Mouse (Mus musculus): Measurements from ENCODE around the gene Ago4.
"Not testable (repeated sequence)": the region's sequence is repeated elsewhere in the genome, so short reads cannot be mapped to it uniquely, and the experiment has no call there.

Gene Ago4

DNA sequence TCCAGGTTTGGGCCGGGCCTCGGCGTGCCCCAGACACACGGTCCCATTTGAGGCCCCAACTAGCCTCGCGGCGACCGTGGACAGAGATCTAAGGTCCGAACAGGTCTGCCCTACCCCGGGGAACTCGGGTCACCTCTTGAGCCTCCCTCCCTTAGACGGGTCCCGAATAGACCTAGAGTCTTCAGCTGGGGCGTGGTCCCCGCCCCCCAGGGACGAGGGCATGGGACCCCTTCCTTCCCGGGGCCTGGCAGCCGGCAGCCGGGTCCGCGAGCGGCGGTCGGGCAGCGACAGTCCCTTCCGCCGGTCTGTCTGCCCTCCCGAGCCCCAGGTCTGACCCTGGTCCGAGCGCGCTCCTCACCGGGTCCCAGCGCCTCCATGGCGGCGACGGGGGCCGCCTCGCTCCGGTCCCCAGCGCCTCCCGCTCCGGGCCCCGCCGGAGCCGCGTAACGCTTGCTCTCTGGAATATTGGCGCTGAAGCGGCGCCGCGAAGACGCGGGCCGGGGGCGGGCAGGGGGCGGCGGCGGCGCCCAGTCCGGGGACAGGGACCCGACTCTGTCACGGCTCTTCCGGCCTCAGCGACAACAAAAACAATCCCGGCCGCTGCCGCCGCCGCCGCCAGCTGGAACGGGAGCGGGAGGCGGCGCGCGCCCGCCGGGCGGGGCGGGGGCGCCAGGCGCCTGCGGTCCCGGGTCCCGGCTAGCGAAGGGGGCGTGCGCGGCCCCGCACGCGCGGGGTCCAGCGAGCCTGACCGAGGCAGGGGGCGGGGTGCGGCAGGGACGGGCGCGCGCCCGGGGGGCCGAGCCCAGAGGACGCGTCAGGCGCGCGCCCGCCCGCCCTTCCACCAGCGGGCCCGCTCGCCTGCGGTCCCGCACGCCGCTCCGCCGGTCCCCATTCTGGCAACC is at the start of gene Ago4:
Gene Ago4, minus strand, starts transcription at position 646 of the 902 bp plus-strand sequence.
- DNase-seq (ENCODE audit: low read depth): no peak

DNA sequence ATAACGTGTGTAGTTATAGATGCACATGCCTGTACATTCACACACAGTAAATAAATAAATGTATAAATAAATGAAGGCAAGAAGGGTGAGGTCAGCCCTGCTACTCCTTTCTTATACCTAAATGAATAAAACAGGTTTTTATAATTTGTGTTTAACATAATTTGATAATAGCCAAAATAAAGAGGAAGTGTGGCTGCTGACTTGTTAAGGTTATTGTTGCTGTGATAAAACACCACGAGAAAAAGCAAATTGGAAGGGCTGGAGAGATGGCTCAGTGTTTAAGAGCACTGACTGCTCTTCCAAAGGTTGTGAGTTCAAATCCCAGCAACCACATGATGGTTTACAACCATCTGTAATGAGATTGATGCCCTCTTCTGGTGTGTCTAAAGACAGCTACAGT is 45.8 kb upstream of the Ago4 start:
- DNase-seq (ENCODE audit: low read depth): no peak

DNA sequence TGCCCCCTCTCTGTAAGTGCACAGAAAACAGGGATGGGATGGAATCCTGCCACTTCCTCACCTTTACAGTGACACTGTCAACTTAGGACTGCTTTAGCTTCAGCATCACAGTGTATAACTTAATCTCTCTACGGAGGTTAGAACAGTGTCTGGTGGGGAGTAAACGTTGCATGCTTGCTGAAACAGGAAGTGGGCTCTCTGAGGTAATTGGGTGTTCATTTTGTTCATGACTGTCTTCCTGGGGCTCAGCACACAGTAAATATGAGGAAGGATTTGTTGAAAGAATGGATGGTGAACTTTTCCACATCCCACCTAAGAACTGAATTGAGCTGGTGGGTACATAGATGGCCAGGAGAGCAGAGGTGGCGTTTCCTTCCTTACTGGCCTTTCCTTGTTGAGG is 44.6 kb upstream of the Ago4 start:
- DNase-seq (ENCODE audit: low read depth): no peak

DNA sequence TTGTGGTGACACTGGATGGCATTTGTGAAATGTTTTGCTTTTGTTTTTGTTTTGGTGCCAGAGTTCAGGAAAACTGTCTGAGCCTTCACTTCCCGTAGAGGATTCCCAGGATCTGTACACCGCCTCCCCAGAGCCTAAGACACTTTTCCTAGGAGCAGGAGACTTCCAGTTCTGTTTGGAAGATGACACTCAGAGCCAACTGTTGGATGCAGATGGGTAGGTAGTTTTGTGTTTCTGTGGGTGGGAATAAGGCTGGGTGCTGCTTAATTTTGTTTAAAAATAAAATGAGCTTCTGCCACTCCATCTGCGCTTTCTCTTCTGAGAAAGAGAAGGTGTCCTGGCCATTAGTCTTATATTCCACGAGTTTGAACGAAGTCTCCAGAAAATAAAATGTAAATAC is 43.0 kb upstream of the Ago4 start:
- DNase-seq (ENCODE audit: low read depth): no peak

DNA sequence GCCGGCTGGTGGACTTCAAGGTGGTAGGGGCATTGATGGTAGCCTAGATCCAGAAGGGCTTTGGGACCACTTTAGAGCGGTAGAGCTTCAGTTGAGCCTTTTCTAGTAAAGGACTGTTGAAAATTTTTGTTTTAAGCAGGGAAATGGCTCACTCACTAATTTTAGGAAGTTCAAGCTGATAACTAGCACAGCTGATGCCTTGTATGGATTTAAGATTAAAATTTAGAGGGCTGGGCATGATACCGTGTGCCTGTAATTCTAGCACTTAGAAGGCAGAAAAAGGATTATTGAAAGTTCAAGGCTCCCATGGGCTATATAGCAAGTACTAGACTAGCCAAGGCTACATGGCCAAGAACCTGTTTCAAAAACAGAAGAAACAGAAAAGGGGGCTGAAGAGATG is 36.5 kb upstream of the Ago4 start:
- no peak for DNase-seq (ENCODE audit: low read depth)

DNA sequence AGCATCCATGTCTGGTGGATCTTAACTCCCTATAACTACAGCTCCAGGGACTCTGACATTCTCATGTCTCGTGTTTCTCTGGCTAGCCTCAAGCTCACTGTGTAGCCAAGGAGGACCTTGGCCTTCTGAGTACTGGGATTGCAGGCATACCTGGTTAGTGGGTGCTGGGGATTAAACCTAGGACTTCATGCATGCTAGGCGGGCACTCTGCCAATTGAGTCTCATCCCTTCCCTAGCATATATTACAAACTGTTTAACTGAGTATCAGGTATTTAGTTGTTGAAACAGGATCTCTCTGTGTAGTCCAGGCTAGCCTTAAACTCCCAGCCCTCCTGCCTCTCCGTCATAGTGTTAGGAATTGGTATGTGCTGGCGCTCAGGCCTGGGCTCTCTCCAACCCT is 34.0 kb upstream of the Ago4 start:
- no peak for DNase-seq (ENCODE audit: low read depth)

DNA sequence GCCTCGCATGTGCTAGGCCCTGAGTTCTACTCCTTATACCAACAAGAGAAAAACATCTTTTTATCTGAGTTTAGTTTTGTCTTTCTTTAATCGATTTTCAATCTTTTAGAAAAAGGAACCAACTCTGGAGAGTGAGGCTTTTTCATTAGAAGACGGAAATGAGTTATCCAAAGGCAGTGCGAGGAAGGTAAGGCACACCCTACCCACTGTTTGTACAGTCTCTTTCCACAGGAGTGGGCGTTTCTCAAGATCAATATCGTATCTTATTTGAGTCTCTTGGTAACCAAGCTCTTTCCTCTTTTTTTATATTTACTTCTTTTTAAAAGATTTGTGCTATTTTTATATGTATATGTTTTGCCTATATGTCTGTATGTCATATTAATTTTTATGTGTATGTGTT is 30.5 kb upstream of the Ago4 start:
- no peak for DNase-seq (ENCODE audit: low read depth)

DNA sequence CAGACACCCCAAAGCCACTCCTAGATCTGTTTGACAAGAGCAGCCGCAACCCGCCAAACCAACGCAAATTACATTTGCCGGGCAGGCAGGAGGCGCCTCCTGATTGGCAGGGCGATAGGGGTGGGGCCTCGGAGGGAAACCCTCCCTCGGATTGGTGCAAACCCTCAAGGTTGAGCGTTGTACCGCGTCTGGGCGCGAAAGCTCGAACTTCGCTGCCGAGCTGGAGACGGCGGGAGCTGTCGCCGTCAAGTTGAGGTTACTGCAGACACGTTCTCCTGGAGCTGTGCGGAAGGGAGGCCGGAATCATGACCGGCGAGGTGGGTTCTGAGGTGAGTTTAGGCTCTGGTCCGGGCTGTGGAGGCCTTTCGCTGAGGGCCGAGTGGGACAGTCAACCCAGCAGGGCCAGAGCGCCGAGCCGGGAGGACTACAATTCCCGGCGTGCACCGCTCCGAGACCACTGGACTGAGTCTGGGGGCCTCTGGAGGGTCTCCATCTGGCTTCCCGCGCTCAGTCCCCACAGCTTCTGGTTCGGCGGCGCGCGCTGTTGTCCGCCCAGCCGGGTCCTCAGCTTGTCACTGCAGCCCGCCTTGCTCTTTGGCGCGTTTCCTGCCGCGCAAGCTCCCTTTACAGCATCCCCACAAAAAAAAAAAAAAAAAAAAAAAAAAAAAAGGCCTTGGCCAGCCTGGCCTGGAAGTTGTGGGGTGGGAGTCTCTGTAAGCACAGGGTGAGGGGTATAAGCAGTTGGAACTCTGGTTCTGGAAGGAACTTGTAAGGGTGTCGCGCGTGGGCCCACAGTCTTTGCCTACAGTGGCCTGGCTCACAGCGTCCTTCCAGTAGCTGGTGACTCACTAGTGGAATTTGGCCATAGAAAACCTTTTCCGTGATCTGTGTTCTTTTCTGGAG is 23.8 kb upstream of the Ago4 start, which contains the start of gene Clspn:
Gene Clspn, plus strand, starts transcription at position 127 of the 903 bp plus-strand sequence.
- peak; percentile 87 for DNase-seq (ENCODE audit: low read depth)

DNA sequence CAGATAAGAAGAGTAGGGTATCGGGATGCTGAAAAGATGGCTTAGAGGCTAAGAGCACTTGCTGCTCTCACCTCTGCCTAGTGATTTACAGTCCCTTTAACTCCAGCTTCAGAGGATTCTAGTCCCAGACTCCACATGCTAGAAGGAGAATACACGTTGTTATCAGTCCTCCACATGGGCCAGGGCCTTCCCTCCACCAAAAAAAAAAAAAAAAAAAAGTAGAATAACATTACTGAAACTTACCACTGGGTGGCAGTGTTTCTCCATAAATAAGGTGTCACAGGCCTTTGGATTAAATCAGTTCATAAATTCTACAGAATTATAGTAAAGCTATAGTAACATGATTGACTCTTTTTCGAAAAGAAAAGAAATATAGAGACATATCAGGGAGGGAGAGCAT is 21.2 kb upstream of the Ago4 start:
- DNase-seq (ENCODE audit: low read depth): peak; percentile 64

DNA sequence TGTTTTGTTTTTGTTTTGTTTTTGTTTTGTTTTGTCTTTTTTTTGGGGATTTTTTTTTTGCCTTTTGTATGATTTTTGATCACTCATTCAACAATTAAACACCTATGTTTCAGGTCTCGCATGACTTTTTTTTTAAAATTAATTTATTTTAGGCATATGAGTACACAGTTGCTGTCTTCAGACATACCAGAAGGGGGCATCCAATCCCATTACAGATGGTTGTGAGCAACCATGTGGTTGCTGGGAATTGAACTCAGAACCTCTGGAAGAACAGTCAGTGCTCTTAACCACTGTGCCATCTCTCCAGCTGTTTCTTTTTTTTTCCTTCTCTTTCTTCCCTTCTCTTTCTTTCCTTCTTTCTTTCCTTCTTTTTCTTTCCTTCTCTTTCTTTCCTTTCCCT is 20.4 kb upstream of the Ago4 start:
- DNase-seq (ENCODE audit: low read depth): no peak

DNA sequence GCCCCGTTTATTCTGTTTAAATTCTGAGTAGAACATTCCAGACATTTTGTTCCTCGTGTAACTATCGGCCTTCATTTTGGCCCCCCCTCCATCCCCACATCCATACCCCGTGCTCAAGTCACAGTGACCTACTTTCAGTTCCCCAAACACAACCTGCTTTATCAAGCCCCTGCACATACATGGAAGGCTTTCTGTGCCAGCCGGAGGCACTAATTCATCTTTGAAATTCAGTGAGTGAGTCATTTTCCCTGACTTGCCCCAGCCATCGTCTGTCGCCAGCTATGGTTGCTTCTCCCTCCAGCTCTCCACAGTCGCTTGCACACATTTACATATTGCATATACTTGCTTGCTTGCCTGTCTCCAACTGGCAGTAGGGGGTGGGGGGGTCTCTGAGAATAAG is 19.8 kb upstream of the Ago4 start:
- DNase-seq (ENCODE audit: low read depth): no peak

DNA sequence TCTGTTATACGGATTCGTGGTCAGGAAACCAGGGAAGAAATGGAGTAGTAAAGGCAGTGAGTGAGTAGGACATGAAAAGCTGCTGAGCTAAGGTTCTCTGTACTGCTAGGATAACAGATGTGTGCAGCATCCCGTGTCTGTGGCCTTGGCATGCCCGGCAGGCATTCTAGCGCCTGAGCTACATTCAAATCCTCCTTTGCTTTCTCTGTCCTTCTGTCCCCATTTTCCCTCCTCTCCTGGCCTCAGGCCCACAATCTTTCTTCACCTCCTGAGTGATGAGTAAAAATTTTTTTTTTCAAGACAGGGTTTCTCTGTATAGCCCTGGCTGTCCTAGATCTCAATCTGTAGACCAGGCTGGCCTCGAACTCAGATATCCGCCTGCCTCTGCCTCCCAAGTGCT is 18.9 kb upstream of the Ago4 start:
- no peak for DNase-seq (ENCODE audit: low read depth)

DNA sequence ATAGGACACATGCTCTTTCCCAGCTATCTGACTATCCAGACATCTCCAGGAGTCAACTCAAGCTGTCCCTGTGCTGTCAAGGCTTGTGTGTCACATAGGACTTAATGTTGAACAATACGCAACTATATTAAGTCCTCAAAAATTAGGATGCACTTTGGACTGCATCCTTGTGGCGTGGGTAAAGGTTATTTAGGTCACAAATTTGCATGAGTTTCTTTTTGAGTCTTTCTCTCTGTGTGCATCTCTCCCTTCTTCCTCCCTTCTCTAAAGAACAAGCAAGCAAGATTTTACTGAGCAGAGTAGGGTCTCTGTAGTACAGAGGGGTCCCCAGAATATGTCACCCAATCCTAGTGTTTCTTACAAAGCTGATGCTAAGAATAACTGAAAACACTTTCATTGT is 12.9 kb upstream of the Ago4 start:
- DNase-seq (ENCODE audit: low read depth): no peak

DNA sequence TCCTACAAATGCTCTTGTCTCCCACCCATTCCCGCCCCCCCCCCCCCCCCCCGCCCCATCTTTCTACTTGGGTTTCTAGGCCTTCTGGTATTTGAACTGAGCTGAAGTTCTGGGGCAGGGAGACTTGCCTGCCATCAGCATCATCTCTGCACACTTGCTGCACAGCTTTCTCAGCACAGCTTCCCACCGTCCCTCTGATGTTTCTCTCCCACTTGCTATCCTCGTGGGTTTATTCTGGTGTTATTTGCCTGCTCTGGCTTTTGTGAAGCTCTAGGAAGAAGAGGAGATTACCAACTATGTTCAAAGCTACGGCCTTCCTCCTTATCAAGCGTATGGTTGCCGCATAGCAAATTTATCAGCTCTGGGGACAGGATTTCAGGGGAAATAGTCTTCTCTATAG is 12.4 kb upstream of the Ago4 start:
- DNase-seq (ENCODE audit: low read depth): no peak

DNA sequence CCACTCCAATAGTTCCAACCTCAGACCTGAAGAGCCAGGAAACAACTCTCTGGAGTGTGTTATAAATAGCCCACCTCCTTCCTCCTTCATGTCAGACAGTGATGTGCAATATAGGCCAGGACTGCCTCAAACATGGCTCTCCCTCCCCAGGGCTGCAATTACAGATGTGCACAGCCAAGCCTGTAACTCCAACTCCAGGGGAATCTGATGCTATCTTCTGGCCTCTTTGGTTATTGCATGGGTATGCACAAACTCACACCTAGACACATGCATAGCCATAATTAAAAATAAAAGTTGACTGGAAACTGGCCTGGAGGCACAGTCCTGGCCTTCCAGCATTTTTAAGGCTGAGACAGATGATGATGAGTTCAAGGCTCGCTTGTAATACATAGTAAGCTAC is 11.7 kb upstream of the Ago4 start:
- DNase-seq (ENCODE audit: low read depth): no peak

DNA sequence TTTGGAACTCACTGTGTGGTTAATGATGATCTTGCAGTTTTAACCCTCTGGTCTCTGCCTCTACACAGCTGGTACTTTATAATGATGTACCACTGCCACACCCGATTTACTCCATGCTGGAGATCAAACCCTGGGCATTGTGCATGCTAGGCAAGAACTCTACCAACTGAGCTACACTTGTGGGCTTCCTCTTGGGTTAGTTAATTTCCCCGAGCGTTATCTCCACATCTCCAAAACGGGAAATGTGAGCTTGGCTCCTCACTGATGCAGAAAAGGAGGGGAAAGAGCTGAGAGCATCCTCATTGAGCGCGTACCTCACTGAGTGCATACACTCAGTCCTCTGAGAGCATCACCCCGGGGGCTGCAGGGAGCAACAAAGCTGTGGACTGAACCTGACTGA is 9.6 kb upstream of the Ago4 start:
- DNase-seq (ENCODE audit: low read depth): no peak

DNA sequence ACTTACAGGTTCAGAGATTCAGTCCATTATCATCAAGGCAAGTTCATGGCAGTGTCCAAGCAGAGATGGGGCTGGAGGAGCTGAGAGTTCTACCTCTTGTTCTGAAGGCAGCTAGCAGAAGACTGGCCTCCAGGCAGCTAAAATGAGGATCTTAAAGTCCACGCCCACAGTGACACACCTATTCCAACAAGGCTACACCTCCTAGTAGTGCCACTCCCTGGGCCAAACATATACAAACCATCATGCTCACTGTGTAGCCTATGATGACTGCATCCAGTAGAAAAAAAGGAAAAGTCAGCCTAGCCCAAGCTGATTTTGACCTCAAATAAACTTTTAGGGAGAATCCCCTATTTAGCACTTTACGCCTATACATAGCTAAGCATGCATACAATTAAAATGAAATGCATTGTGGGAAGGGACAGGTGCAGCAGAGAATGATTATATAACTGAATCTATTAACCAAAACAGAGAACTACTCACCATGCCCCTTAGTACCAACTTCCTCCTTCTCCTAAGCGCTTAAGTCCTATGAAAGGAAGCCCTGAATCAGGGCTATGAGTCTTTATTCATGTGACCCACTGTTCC is 7.3 kb upstream of the Ago4 start:
- no peak for DNase-seq (ENCODE audit: low read depth)

DNA sequence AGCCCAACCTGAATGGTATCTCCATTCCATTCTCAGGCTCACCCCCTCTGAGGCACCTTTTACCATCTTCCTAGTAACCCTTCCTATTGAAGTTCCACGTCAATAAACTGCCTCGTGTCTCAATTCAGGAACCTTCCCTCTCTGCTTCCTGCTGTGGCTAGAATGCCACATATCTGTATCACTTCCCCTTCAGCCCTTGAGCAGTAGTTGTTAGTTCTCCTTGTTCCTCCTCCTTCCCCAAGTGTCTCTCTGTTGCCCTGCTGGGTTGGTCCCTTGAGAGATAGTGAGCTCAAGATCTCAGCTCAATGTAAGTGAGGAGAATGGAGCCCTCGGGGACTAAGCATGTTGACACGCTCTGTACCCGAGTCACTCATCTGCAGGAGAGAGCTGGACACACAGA is 3.6 kb upstream of the Ago4 start:
- DNase-seq (ENCODE audit: low read depth): no peak

DNA sequence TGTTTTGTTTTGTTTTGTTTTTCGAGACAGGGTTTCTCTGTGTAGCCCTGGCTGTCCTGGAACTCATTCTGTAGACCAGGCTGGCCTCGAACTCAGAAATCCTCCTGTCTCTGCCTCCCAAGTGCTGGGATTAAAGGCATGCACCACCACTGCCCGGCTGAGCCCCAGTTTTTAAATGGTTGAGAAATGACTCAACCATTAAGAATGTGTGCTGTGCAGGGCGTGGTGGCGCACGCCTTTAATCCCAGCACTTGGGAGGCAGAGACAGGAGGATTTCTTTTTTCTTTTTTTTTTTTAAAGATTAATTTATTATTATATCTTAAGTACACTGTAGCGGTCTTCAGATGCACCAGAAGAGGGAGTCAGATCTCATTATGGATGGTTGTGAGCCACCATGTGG is 2.4 kb upstream of the Ago4 start:
- DNase-seq (ENCODE audit: low read depth): not testable (repeated sequence)

DNA sequence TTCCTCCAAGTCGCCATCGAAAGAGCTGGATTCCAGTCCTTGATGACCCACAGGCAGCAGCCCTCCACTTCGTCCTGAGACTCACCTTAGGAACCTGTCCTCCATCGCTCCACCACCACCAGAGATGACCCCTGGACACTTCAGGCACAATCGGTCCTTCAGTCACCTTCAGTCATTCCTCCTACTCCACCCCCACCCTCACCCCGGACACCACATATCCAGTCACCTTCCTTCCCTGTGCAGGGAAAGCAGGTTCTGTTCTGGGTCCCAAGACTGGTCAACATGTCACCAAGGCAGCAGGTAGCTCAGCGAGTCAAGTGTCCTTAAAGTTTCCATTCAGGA is 428 bp upstream of the Ago4 start:
- no peak for DNase-seq (ENCODE audit: low read depth)

DNA sequence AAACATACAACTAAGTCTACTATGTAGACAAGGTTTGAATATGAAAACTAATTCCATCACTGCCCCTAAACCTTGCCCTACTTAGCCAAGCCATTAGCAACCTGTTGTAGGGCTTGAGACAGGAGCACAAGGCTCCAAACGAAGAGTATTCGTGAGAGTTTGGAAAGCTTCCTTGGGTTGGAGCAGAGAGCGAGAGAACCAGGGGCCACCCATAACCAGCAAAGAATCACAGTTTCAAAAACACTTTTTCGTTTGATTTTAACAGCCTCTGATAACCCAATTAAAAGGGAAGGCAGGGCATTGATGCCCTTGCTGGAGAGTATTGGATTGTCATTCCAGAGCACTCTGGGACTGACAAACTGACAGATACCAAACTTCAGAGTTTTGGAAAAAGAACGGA is 980 bp downstream of the Ago4 start:
- DNase-seq (ENCODE audit: low read depth): no peak

DNA sequence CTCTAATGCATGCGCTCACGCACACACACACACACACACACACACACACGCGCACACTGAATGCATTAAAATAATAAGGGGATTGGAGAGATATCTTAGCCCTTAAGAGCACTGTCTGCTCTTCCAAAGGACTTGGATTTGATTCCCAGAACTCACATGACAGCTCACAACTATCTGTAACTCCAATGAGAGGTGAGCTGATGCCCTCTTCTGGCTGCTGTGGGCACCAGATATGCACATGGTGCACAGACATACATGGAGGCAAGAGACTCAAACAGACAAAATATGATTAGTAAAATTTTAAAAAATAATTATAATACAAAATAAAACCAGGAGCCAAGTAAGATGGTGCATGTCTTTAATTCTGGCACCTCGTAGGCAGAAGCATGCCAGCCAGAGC is 6.4 kb downstream of the Ago4 start:
- DNase-seq (ENCODE audit: low read depth): no peak

DNA sequence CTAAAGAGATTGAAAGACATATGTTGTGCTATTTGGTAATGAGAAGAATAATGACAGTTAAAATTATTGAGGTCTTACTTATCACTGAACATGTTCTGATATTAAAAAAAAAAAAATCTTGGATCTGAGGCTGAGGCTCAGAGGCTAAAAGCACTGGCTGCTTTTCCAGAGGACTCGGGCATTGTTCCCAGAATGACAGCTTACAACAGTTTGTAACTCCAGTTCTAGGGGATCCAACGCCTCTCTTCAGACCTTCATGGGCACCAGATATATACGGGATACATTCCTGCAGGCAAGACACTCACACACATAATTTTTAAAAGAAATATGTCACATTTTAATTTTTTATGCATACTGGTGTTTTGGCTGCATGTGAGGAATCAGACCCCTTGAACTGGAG is 7.1 kb downstream of the Ago4 start:
- DNase-seq (ENCODE audit: low read depth): no peak
